Mouse (Mus musculus) ES-Bruce4 (cell line): ENCODE results near the gene Flii.

Source experiments
- CTCF ChIP-seq: IDR thresholded peaks from one replicate; pipeline ENCODE4 v1.8.1; 2011; ENCODE audit warnings: low read depth, low read length
- EP300 ChIP-seq: IDR thresholded peaks from 2 replicates; pipeline ENCODE4 v1.6.1; 2011; ENCODE audit warnings: low read depth, low read length; ENCODE audit not compliant: insufficient read depth
- POLR2A ChIP-seq: IDR thresholded peaks from one replicate; pipeline ENCODE4 v1.8.1; 2011; ENCODE audit warnings: low read length; ENCODE audit not compliant: insufficient read depth

GRCm38 (mm10) chr11:60699524-60700075 is 27.5 kb downstream of the Flii start, which contains the start of gene Llgl1:
- TF ChIP-seq CTCF (no peak), POLR2A (no peak), EP300 (no peak)
